Mouse (Mus musculus) lung, embryonic 15.5 days (tissue): ENCODE results near the gene Hes1. TPM values are rescaled to one million over a fixed set of nuclear protein-coding genes. Genes with fewer than 3 reads are reported as not detected.

Experiments used
- ATAC-seq: fragments of 200-750 bp; cut with Nextera tagmentation; 2 replicates; pipeline ENCODE4 v1.8.0; 2017; ENCODE audit warnings: moderate number of reproducible peaks, borderline replicate concordance; ENCODE audit not compliant: low FRiP score, low TSS enrichment; ENCODE audit errors: extremely low read depth
- H3K27ac ChIP-seq: fragments of 300-500 bp; sonication (generic); 2 replicates; pipeline ENCODE4 v1.5.1; 2015; ENCODE audit warnings: moderate library complexity, mild to moderate bottlenecking, inconsistent platforms
- H3K27me3 ChIP-seq: fragments of 300-500 bp; sonication (generic); 2 replicates; pipeline ENCODE4 v1.6.1; 2015; ENCODE audit warnings: inconsistent platforms
- H3K36me3 ChIP-seq: fragments of 300-500 bp; sonication (generic); 2 replicates; pipeline ENCODE4 v1.6.1; 2015; ENCODE audit warnings: inconsistent platforms
- H3K4me1 ChIP-seq: fragments of 300-500 bp; sonication (generic); 2 replicates; pipeline ENCODE4 v1.6.1; 2015; ENCODE audit warnings: inconsistent platforms
- H3K4me2 ChIP-seq: fragments of 300-500 bp; sonication (generic); 2 replicates; pipeline ENCODE4 v1.6.1; 2015; ENCODE audit warnings: inconsistent platforms, mild to moderate bottlenecking, moderate library complexity
- H3K4me3 ChIP-seq: fragments of 300-500 bp; sonication (generic); 2 replicates; pipeline ENCODE4 v1.5.1; 2015; ENCODE audit warnings: mild to moderate bottlenecking, inconsistent platforms
- H3K9ac ChIP-seq: fragments of 300-500 bp; sonication (generic); 2 replicates; pipeline ENCODE4 v1.6.1; 2015; ENCODE audit warnings: inconsistent platforms
- H3K9me3 ChIP-seq: fragments of 300-500 bp; sonication (generic); 2 replicates; pipeline ENCODE4 v1.6.1; 2016; ENCODE audit warnings: inconsistent platforms
- WGBS: fragments of 180-500 bp; shearing (Covaris S2); methylation state at CpG from one replicate; pipeline ENCODE4 v1.1.7; 2015; 5-methylcytosine and 5-hydroxymethylcytosine counted together
- polyA plus RNA-seq: library from polyadenylated mRNA; unstranded; fragments of >200 nt; fragmentation: Nextera tagmentation; extraction: Ambion mirVana; gene quantifications from 2 replicates; pipeline ENCODE4 v1.2.1, GENCODE M21; 2015

The Hes1 gene
- polyA plus RNA-seq, 1 experiment from 2014 or later = 47.1 TPM

DNA sequence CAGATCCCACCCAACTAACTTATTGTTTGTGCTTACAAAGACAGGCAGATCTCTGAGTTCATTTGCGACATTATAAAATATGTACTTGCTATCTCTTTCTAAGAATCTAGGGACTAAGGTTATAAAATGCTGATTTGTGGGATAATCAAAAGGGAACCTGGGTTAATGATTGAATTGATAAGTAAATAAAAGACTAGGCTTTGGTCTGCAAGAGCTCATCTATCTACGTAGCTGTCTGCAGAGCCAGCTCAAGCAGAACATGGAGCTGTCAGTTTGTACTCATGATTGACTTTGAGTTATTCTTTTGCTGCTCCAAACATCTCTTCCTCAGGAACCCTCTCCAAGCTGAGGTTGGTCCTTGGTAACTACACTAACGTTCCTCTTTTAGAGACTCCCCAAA is 46.3 kb downstream of the Hes1 start:
- peaks cover 40% of the 10 kb centered on the region for H3K4me1 ChIP-seq
- no peak for ATAC-seq
- no peak overlapping the region for H3K4me3 ChIP-seq
- no peak overlapping the region for H3K27ac ChIP-seq
- H3K9me3 ChIP-seq = 0 out of 2 replicates have a peak, but pooled peaks cover 3% of the 10 kb centered on the region
- H3K36me3 ChIP-seq = no peaks in the 10 kb centered on the region
- no peak overlapping the region for H3K9ac ChIP-seq
- H3K4me2 ChIP-seq = no peak overlapping the region
- no peaks in the 10 kb centered on the region for H3K27me3 ChIP-seq
- 87% methylated on average over 3 of the region's 3 CpGs for WGBS

DNA sequence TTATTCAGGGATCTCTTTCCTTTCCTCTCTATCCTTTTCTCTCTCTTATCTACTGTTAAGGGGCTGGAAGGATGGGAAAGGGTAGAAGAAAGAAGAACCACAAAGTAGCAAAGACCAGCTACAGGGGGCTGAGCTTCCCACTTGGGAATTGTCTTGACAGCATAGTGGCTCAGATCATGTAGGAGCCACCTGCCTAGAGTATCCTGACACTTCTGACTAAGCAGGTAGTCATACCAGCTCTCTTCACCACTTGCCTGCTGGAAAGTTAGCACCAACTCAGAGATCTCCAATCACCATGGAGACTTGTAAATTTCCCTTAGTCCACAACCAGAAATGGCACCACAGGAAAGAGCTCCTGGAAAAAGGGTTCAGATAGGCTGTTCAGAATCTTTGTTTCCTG is 46.9 kb downstream of the Hes1 start:
- no peak for ATAC-seq
- Histone ChIP-seq H3K27ac (no peak overlapping the region), H3K4me3 (no peak overlapping the region)

DNA sequence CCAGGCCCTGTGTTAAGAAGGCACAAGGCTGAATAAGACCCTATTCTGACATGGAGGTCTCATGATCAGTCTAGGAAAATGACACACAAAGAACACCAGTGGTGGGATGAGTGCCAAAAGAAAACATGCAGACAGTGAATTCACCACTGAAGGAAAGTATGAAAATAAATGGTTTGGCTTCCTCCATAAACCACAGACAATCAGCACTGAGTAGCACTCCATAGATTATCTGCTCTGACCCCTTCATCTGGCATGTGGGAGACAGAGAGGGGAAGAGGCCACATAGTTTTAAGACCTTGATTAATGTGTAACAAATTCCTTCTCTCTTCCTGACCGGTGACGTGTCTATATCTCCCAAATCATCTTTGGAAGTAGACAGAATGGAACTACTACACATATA is 47.4 kb downstream of the Hes1 start:
- peak; percentile 53; the same call in 1 of the 2 replicates for ATAC-seq
- no peaks in the 10 kb centered on the region for H3K36me3 ChIP-seq
- H3K4me2 ChIP-seq = no peak overlapping the region
- WGBS = 17% methylated on average over 2 of the region's 2 CpGs
- H3K4me1 ChIP-seq = peaks cover 40% of the 10 kb centered on the region
- no peaks in the 10 kb centered on the region for H3K27me3 ChIP-seq
- H3K27ac ChIP-seq = no peak overlapping the region
- 0 out of 2 replicates have a peak, but pooled peaks cover 3% of the 10 kb centered on the region for H3K9me3 ChIP-seq
- no peak overlapping the region for H3K9ac ChIP-seq
- H3K4me3 ChIP-seq = no peak overlapping the region

More for the DNA sequence above, 46.9 kb downstream of the Hes1 start:
- no peaks in the 10 kb centered on the region for H3K36me3 ChIP-seq
- H3K4me1 ChIP-seq = peaks cover 40% of the 10 kb centered on the region
- H3K9ac ChIP-seq = no peak overlapping the region
- no peak overlapping the region for H3K4me2 ChIP-seq
- 0 out of 2 replicates have a peak, but pooled peaks cover 3% of the 10 kb centered on the region for H3K9me3 ChIP-seq
- H3K27me3 ChIP-seq = no peaks in the 10 kb centered on the region

DNA sequence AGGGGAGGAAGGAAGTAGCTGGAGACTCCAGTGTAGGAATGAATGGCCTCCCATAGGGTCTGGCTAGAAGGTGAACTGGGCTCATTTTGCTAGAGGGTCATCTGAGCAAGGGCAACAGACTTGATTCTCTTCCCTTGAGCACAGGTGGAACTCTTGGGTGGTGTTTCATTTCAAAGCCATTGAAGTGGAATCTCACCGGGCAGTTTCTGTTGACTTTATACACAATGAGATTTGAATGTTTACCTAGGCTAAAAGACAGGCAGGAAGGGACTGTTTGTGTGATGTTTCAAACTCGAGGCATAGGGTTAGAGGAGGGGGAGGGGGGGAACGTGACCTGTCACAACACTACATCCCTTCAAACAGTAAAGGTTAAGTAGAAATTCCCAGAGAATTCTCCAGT is 49.0 kb downstream of the Hes1 start:
- Histone ChIP-seq H3K9me3 (0 out of 2 replicates have a peak, but pooled peaks cover 3% of the 10 kb centered on the region), H3K27ac (peak overlapping the region; percentile 87), H3K9ac (no peak overlapping the region), H3K4me3 (no peak overlapping the region), H3K36me3 (no peaks in the 10 kb centered on the region), H3K4me1 (peaks cover 40% of the 10 kb centered on the region), H3K27me3 (no peaks in the 10 kb centered on the region), H3K4me2 (peak overlapping the region; percentile 13; the same call in 1 of the 2 replicates)
- peak; percentile 21; the same call in 1 of the 2 replicates for ATAC-seq
- WGBS = 6% methylated on average over 3 of the region's 3 CpGs

DNA sequence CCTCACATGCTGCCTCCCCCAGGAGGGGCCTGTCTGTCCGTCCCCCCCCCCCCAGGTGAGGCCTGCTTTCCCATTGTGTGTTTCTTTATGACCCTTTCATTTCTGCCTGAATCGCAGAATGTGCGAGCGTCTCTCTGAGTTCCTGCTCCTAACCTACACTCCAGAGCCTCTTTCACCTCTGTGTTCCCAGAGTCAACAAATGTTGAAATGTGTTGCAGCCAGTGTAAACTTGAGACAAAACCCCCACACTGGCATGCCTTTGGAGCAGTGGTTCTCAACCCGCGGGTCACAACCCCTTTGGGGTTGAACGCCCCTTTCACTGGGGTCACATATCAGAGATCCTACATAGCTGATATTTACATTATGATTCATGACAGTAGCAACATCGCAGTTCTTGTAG is 49.6 kb downstream of the Hes1 start:
- H3K9me3 ChIP-seq = 0 out of 2 replicates have a peak, but pooled peaks cover 3% of the 10 kb centered on the region
- H3K4me2 ChIP-seq = no peak overlapping the region
- no peaks in the 10 kb centered on the region for H3K36me3 ChIP-seq
- WGBS = 52% methylated on average over 8 of the region's 8 CpGs
- ATAC-seq = no peak
- H3K27ac ChIP-seq = peak overlapping the region; percentile 87
- no peak overlapping the region for H3K4me3 ChIP-seq
- no peaks in the 10 kb centered on the region for H3K27me3 ChIP-seq
- no peak overlapping the region for H3K9ac ChIP-seq
- peaks cover 40% of the 10 kb centered on the region for H3K4me1 ChIP-seq

DNA sequence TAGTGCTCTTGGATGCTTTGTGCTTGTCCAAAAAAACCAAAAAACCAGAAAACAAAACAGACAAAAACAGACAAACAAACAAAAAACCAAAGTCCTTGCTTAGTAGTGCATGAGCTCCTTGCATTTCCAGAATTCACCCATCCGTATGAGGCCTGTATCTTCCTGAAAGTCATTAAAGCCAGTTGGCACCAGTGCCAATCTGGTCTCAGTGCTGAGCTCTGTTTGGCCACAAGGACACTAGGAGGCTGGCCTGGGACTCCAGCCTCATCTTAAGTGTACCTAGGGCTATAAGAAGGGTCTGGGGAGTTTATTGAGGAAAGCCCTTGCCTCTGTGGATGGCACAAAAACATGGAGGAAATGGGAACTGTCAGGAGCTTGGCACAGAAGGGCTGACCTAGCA is 50.3 kb downstream of the Hes1 start:
- Histone ChIP-seq H3K9me3 (0 out of 2 replicates have a peak, but pooled peaks cover 3% of the 10 kb centered on the region), H3K36me3 (no peaks in the 10 kb centered on the region), H3K4me3 (no peak overlapping the region), H3K27me3 (no peaks in the 10 kb centered on the region), H3K27ac (0 out of 2 replicates have a peak overlapping the region, but pooled peaks have one; percentile 87), H3K4me2 (no peak overlapping the region), H3K9ac (no peak overlapping the region), H3K4me1 (peaks cover 41% of the 10 kb centered on the region)
- WGBS = 94% methylated on average over 1 of the region's 1 CpGs
- ATAC-seq = no peak

Other genes starting within 250 kb of the Hes1 start
- gene Cpn2, start 203.1 kb downstream of the Hes1 start, polyA plus RNA-seq = 0.04 TPM in 1 of 2 replicates, not detected in the other
- 0.29 and 0.34 TPM in 2 replicates for gene Lrrc15, start 218.9 kb downstream of the Hes1 start, polyA plus RNA-seq
- 2.5 TPM in 2 replicates for gene Gp5, start 246.4 kb downstream of the Hes1 start, polyA plus RNA-seq